Mouse (Mus musculus) hindbrain, postnatal 0 days (tissue): Measurements from ENCODE around the gene Oaf. TPM values are rescaled to one million over a fixed set of nuclear protein-coding genes. Genes with fewer than 3 reads are reported as not detected.

Experiments
- ATAC-seq: fragments of 200-750 bp; cut with Nextera tagmentation; 2 replicates; pipeline ENCODE4 v1.8.0; 2017; ENCODE audit warnings: mild to moderate bottlenecking, moderate TSS enrichment, moderate library complexity
- DNase-seq: peaks from one replicate; pipeline ENCODE4 v3.0.0-alpha.2; 2015; ENCODE audit warnings: low spot score
- H3K27ac ChIP-seq: fragments of 300-500 bp; sonication (generic); 2 replicates; pipeline ENCODE4 v1.5.1; 2014; ENCODE audit warnings: mild to moderate bottlenecking
- H3K27me3 ChIP-seq: fragments of 300-500 bp; sonication (generic); 2 replicates; pipeline ENCODE4 v1.6.1; 2014; ENCODE audit warnings: low read length, mixed read lengths; ENCODE audit not compliant: insufficient read depth
- H3K36me3 ChIP-seq: fragments of 300-500 bp; sonication (generic); 2 replicates; pipeline ENCODE4 v1.6.1; 2014; ENCODE audit warnings: low read length, mixed read lengths; ENCODE audit not compliant: insufficient read depth
- H3K4me1 ChIP-seq: fragments of 300-500 bp; sonication (generic); 2 replicates; pipeline ENCODE4 v1.6.1; 2014; ENCODE audit warnings: antibody characterized with exemption, low read length, mixed read lengths; ENCODE audit not compliant: insufficient read depth
- H3K4me2 ChIP-seq: fragments of 300-500 bp; sonication (generic); 2 replicates; pipeline ENCODE4 v1.6.1; 2014; ENCODE audit warnings: low read depth, mild to moderate bottlenecking, low read length, moderate library complexity, mixed read lengths
- H3K4me3 ChIP-seq: fragments of 300-500 bp; sonication (generic); 2 replicates; pipeline ENCODE4 v1.5.1; 2014; ENCODE audit warnings: low read length
- H3K9ac ChIP-seq: fragments of 300-500 bp; sonication (generic); replicated peaks from 2 replicates; pipeline ENCODE4 v1.6.1; 2014; ENCODE audit warnings: mild to moderate bottlenecking, low read length, moderate library complexity, mixed read lengths
- H3K9me3 ChIP-seq: fragments of 300-500 bp; sonication (generic); 2 replicates; pipeline ENCODE4 v1.6.1; 2016; ENCODE audit warnings: low read length, mixed read lengths
- CTCF ChIP-seq: IDR thresholded peaks from 2 replicates; pipeline ENCODE4 v1.5.1; 2016; ENCODE audit warnings: antibody characterized with exemption, control low read depth, low read depth
- WGBS: fragments of 180-500 bp; shearing (Covaris S2); extraction: QIAGEN DNeasy Blood & Tissue Kit; methylation state at CpG from one replicate; pipeline ENCODE4 v1.1.7; 2014; 5-methylcytosine and 5-hydroxymethylcytosine counted together
- polyA plus RNA-seq: library from polyadenylated mRNA; unstranded; fragments of >200 nt; fragmentation: Nextera tagmentation; extraction: Ambion mirVana; gene quantifications from 2 replicates; pipeline ENCODE4 v1.2.1, GENCODE M21; 2015
- total RNA-seq: library from RNA; depleted of rRNA; stranded (reverse); fragments of >200 nt; gene quantifications from 2 replicates; pipeline ENCODE4 v1.2.3, GENCODE M21; 2014

Oaf gene
- total and polyA plus RNA-seq, 2 experiments from 2014 or later: 6.2 to 8.0 TPM

- H3K9ac ChIP-seq: no peak overlapping the region
- H3K9me3 ChIP-seq: no peaks in the 10 kb centered on the region
- WGBS: 60% methylated on average over 2 of the region's 2 CpGs
- no peak overlapping the region for H3K4me3 ChIP-seq
- DNase-seq (no peak), ATAC-seq (no peak)
- peak overlapping the region; percentile 78 for H3K4me2 ChIP-seq
- no peak overlapping the region for H3K27ac ChIP-seq
- H3K36me3 ChIP-seq: no peaks in the 10 kb centered on the region
- no peak for TF ChIP-seq CTCF
- no peaks in the 10 kb centered on the region for H3K4me1 ChIP-seq
- H3K27me3 ChIP-seq: peaks cover 13% of the 10 kb centered on the region; the same call in 1 of the 2 replicates
These were observed 1.5 kb downstream of the Oaf start for GRCm38 (mm10) chr9:43238167-43238566.

DNA sequence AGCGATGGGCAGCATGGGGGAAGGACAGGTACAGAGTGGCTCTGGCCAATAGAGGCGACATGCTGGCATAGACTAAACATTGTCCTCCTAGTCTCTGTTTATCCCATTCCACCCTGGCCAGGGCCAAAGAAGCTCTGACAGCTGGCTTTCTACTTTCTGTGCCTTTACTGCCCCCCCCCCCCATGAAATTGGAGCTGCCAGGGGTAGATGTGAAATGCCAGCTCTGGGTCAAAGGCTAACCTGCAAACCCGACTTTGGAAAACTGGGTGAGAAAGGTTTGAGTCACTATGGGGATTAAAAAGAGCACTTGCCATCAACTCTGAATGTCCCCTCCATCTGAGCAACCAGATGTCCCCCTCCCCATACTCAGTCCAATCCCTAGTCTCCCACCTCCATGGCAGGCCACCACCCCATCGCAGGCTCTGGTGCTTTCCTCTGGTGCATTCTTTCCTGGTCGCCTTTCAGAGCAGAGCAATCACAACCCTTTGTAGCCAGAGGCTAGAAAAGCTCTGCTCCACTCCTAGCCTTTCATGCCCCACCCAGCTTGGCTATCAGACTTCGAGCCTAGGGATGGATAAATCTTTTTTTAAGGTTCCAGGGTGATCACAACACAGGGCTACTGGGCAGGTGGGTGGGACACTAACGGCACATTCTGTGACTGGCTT lies 2.5 kb downstream of the Oaf start:
- Histone ChIP-seq H3K27ac (no peak overlapping the region), H3K27me3 (peaks cover 13% of the 10 kb centered on the region; the same call in 1 of the 2 replicates), H3K9ac (no peak overlapping the region), H3K36me3 (no peaks in the 10 kb centered on the region), H3K4me1 (no peaks in the 10 kb centered on the region), H3K4me2 (no peak overlapping the region), H3K9me3 (no peaks in the 10 kb centered on the region), H3K4me3 (no peak overlapping the region)
- WGBS: 60% methylated on average over 7 of the region's 7 CpGs
- ATAC-seq: no peak
- no peak for DNase-seq
- TF ChIP-seq CTCF: no peak

GRCm38 (mm10) chr9:43236576-43236975 lies 3.1 kb downstream of the Oaf start:
- no peaks in the 10 kb centered on the region for H3K4me1 ChIP-seq
- H3K9me3 ChIP-seq: no peaks in the 10 kb centered on the region
- no peaks in the 10 kb centered on the region for H3K36me3 ChIP-seq
- ATAC-seq (no peak), DNase-seq (no peak)
- peaks cover 13% of the 10 kb centered on the region; the same call in 1 of the 2 replicates for H3K27me3 ChIP-seq
- no peak for TF ChIP-seq CTCF
- H3K27ac ChIP-seq: no peak overlapping the region
- no peak overlapping the region for H3K9ac ChIP-seq
- WGBS: 93% methylated on average over 7 of the region's 7 CpGs
- H3K4me3 ChIP-seq: no peak overlapping the region
- no peak overlapping the region for H3K4me2 ChIP-seq

- Histone ChIP-seq H3K27ac (no peak overlapping the region), H3K36me3 (no peaks in the 10 kb centered on the region), H3K9ac (no peak overlapping the region), H3K9me3 (no peaks in the 10 kb centered on the region), H3K4me3 (no peak overlapping the region), H3K27me3 (peaks cover 13% of the 10 kb centered on the region; the same call in 1 of the 2 replicates), H3K4me2 (no peak overlapping the region), H3K4me1 (no peaks in the 10 kb centered on the region)
- no peak for ATAC-seq
- 93% methylated on average over 1 of the region's 1 CpGs for WGBS
- no peak for DNase-seq
- TF ChIP-seq CTCF: no peak
These were observed 3.6 kb downstream of the Oaf start for GRCm38 (mm10) chr9:43236106-43236505.

- Histone ChIP-seq H3K4me1 (no peaks in the 10 kb centered on the region), H3K36me3 (no peaks in the 10 kb centered on the region), H3K27me3 (peaks cover 13% of the 10 kb centered on the region; the same call in 1 of the 2 replicates), H3K4me2 (no peak overlapping the region), H3K4me3 (no peak overlapping the region), H3K27ac (no peak overlapping the region), H3K9me3 (no peaks in the 10 kb centered on the region), H3K9ac (no peak overlapping the region)
- 86% methylated on average over 6 of the region's 6 CpGs for WGBS
- TF ChIP-seq CTCF: no peak
- DNase-seq: no peak
- ATAC-seq: no peak
These were observed 4.4 kb downstream of the Oaf start for GRCm38 (mm10) chr9:43235336-43235735.

DNA sequence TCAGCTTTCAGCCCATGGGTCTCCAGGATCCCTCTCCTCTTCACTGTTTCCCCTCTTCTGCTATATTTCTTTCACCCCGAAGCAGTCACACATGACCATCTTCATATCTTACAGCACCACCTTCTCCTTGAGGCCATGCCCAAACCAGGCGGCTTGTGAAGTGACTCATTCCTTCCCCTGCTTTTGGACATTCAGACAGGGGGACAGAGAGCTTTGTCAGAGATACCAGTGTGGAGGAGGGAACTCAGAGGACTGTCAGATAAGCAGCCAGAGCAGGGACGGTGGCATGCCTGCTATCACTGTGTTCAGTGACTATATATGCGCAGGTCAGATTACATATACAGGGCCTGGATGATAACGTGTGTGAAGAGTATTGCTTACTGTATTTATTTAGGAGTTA lies 5.2 kb downstream of the Oaf start:
- no peak for DNase-seq
- no peak overlapping the region for H3K4me3 ChIP-seq
- H3K9me3 ChIP-seq: no peaks in the 10 kb centered on the region
- no peak for TF ChIP-seq CTCF
- no peak overlapping the region for H3K27ac ChIP-seq
- H3K36me3 ChIP-seq: no peaks in the 10 kb centered on the region
- no peaks in the 10 kb centered on the region for H3K4me1 ChIP-seq
- WGBS: 86% methylated on average over 5 of the region's 5 CpGs
- no peak for ATAC-seq
- H3K4me2 ChIP-seq: no peak overlapping the region
- H3K27me3 ChIP-seq: peaks cover 6% of the 10 kb centered on the region; the same call in 1 of the 2 replicates
- no peak overlapping the region for H3K9ac ChIP-seq

- ATAC-seq (no peak), DNase-seq (no peak)
- Histone ChIP-seq H3K4me3 (no peak overlapping the region), H3K27me3 (no peaks in the 10 kb centered on the region; the same call in 1 of the 2 replicates), H3K27ac (no peak overlapping the region), H3K9me3 (no peaks in the 10 kb centered on the region), H3K4me2 (no peak overlapping the region), H3K4me1 (no peaks in the 10 kb centered on the region), H3K36me3 (no peaks in the 10 kb centered on the region), H3K9ac (no peak overlapping the region)
- TF ChIP-seq CTCF: no peak
- WGBS: 92% methylated on average over 1 of the region's 1 CpGs
These were observed 6.2 kb downstream of the Oaf start for GRCm38 (mm10) chr9:43233515-43233914.
